In the genomic region with DNA sequence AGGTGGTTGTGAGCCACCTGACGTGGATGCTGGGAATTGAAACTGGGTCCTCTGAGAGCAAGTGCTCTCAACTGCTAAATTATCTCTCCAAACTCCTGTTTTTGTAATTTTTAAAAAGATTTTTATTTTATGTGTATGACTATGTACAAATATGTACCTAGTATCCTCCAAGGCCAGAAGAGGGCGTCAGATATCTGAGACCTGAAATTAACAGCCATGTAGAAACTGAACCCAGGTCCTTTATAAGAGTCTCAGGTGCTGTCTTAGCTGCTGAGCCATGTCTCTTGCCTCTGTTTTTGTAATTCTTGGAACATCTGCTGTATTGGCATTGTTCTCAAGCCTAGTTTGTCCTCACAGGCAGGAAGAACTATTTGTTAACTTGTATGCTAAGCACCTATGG, we compare ENCODE assay signal across 23 mouse cellular contexts. TPM values are rescaled to one million over a fixed set of nuclear protein-coding genes. Genes with fewer than 3 reads are reported as not detected.
A peak's percentile ranks its signal among the peaks of the same experiment; 100 is the strongest.
DNase-seq lines count a peak whose midpoint lies in the region; ATAC-seq and TF ChIP-seq lines count a peak whose summit lies in the region.
"Had no signal": no experiment of that assay in that cellular context is flagged by ENCODE, and none has a peak within 500 bp of the region (broad histone marks: within the 10 kb centered on the region; RNA-seq: fewer than 3 reads in every experiment).

No protein-coding gene starts in this region.

- TF ChIP-seq CTCF in layer of hippocampus, adult 2 months (conservative IDR thresholded peaks at IDR 0.05): peak; percentile 28
- TF ChIP-seq CTCF in ES-Bruce4 (IDR thresholded peaks at IDR 0.05; ENCODE audit: low read depth, low read length): no peak

- TF ChIP-seq EP300 in ES-Bruce4 (IDR thresholded peaks at IDR 0.05; ENCODE audit: insufficient read depth, low read depth, low read length): no peak

- DNase-seq in layer of hippocampus, adult 2 months (ENCODE audit: low spot score in 2 of 2): no peak
- no peak for DNase-seq in layer of hippocampus, adult 11-12 months (ENCODE audit: low spot score)
- peak; percentile 24 for DNase-seq in CD4-positive helper T cell, adult 2 months (ENCODE audit: low read depth, low spot score)
- peak; percentile 10 for DNase-seq in c-Kit-positive CD71-positive TER-119-positive erythroid progenitor cells, embryonic 14.5 days (ENCODE audit: low spot score)
- DNase-seq in adrenal gland, postnatal 36 days: no peak
- DNase-seq in frontal cortex, postnatal 25 days (ENCODE audit: low spot score in 2 of 2): no peak
- DNase-seq: adrenal gland, postnatal 10 days; cerebellum, adult 9-10 months; kidney, adult 18-20 months; layer of hippocampus, postnatal 36 days; lung, adult 18-20 months; right cerebral cortex, postnatal 14 days; thymus, postnatal 25 days had no signal

- peak overlapping the region; percentile 83; the same call in 1 of the 2 replicates for H3K9ac ChIP-seq in ES-Bruce4 (ENCODE audit: low read depth, poor library complexity, severe bottlenecking)
- H3K9ac ChIP-seq: limb, embryonic 13.5 days; midbrain, embryonic 13.5 days; neural tube, embryonic 12.5 days had no signal

- no peak for ATAC-seq in frontal cortex, adult (ENCODE audit: low TSS enrichment)
- ATAC-seq: forebrain, embryonic 16.5 days; hindbrain, postnatal 0 days; liver, embryonic 12.5 days; midbrain, embryonic 13.5 days had no signal

- H3K4me1 ChIP-seq in ES-Bruce4 (ENCODE audit: control insufficient read depth, insufficient read depth, low read length): peaks cover 1% of the 10 kb centered on the region

- no peaks in the 10 kb centered on the region for H3K9me3 ChIP-seq in ES-Bruce4 (replicated peaks; ENCODE audit: control insufficient read depth, insufficient read depth, low read length, poor library complexity, severe bottlenecking)
- H3K9me3 ChIP-seq: embryonic facial prominence, embryonic 10.5 days; hindbrain, embryonic 10.5 days; limb, embryonic 13.5 days; liver, embryonic 12.5 days; midbrain, embryonic 13.5 days; neural tube, embryonic 12.5 days had no signal

- H3K27me3 ChIP-seq in ES-Bruce4 (ENCODE audit: control insufficient read depth, insufficient read depth, low read length, poor library complexity, severe bottlenecking): no peaks in the 10 kb centered on the region
- H3K27me3 ChIP-seq: limb, embryonic 13.5 days; liver, embryonic 12.5 days; midbrain, embryonic 13.5 days; neural tube, embryonic 12.5 days had no signal

- H3K4me3 ChIP-seq in layer of hippocampus, adult 2 months: no peak overlapping the region
- no peak overlapping the region for H3K4me3 ChIP-seq in ES-Bruce4 (ENCODE audit: low read depth, low read length)
- H3K4me3 ChIP-seq: embryonic facial prominence, embryonic 10.5 days; midbrain, embryonic 13.5 days; neural tube, embryonic 12.5 days had no signal

- peaks cover 40% of the 10 kb centered on the region for H3K36me3 ChIP-seq in ES-Bruce4 (ENCODE audit: control insufficient read depth, insufficient read depth, low read length, poor library complexity, severe bottlenecking)

- no peak for TF ChIP-seq POLR2A in ES-Bruce4 (IDR thresholded peaks at IDR 0.05; ENCODE audit: insufficient read depth, low read length)

- no peak overlapping the region for H3K27ac ChIP-seq in layer of hippocampus, adult 2 months
- no peak overlapping the region for H3K27ac ChIP-seq in ES-Bruce4 (ENCODE audit: insufficient read depth, low read length)
- H3K27ac ChIP-seq: embryonic facial prominence, embryonic 10.5 days; hindbrain, embryonic 10.5 days; hindbrain, postnatal 0 days; limb, embryonic 13.5 days; liver, embryonic 12.5 days; midbrain, embryonic 13.5 days; neural tube, embryonic 12.5 days had no signal

RNA-seq across cellular contexts. Expression of a gene that starts 2.0 kb away (rescaled TPM):
- 10 to 100 TPM; 34.2 to 37.6 TPM for total RNA-seq in layer of hippocampus, adult 2 months (2021)
- polyA plus RNA-seq in ES-Bruce4 (2011; ENCODE audit: insufficient read depth, insufficient read length, low read depth, missing spikeins): 69.8 and 77.1 TPM in 2 replicates
- total RNA-seq in adrenal gland, postnatal 36 days (2021): 10 to 100 TPM; 17.8 to 18.2 TPM

RNA-seq across cellular contexts. Expression of a gene that starts 31.1 kb away (rescaled TPM):
- total RNA-seq in layer of hippocampus, adult 2 months (2021): 100 to 1,000 TPM; 182 to 191 TPM
- polyA plus RNA-seq in ES-Bruce4 (2011; ENCODE audit: insufficient read depth, insufficient read length, low read depth, missing spikeins): 194 and 197 TPM in 2 replicates
- total RNA-seq in adrenal gland, postnatal 36 days (2021): 100 to 1,000 TPM; 145 to 160 TPM

RNA-seq across cellular contexts. Expression of a gene that starts 34.5 kb away (rescaled TPM):
- total RNA-seq in layer of hippocampus, adult 2 months (2021): 10 to 100 TPM; 13.6 to 13.7 TPM
- polyA plus RNA-seq in ES-Bruce4 (2011; ENCODE audit: insufficient read depth, insufficient read length, low read depth, missing spikeins): 9.6 and 12.9 TPM in 2 replicates
- 1 to 10 TPM; 3.3 to 4.8 TPM for total RNA-seq in adrenal gland, postnatal 36 days (2021)

Comparison
In these comparisons a context has a peak if more than half of its experiments do, and no peak if none do; other contexts are left out.
1. DNase-seq: peak in CD4-positive helper T cell, adult 2 months (single experiment) and c-Kit-positive CD71-positive TER-119-positive erythroid progenitor cells, embryonic 14.5 days (single experiment); none in layer of hippocampus, adult 2 months (0 of 2), layer of hippocampus, adult 11-12 months (single experiment), adrenal gland, postnatal 36 days (0 of 2) and frontal cortex, postnatal 25 days (0 of 2).